Mouse (Mus musculus) left cerebral cortex, postnatal 10 days (tissue): ENCODE measurements at regions not wholly inside any gene's neighbourhood (a gene's known extent, or its start where the extent isn't known, plus 50 kb on each side); places are given as distances from the start of the nearest gene placed in this dataset.

Experiments
- DNase-seq, 2 experiments: peaks; one replicate each; pipeline ENCODE4 v3.0.0; 2021 to 2022; ENCODE audit warnings: low spot score in 2 of 2, mixed read lengths in 1 of 2; ENCODE audit errors: extremely low spot score in 1 of 2
- intact Hi-C: fragments of 180-260 bp; cut with DNase I; formaldehyde crosslinking; loops from one replicate; pipeline ENCODE4 v1.15.1; 2025

DNA sequence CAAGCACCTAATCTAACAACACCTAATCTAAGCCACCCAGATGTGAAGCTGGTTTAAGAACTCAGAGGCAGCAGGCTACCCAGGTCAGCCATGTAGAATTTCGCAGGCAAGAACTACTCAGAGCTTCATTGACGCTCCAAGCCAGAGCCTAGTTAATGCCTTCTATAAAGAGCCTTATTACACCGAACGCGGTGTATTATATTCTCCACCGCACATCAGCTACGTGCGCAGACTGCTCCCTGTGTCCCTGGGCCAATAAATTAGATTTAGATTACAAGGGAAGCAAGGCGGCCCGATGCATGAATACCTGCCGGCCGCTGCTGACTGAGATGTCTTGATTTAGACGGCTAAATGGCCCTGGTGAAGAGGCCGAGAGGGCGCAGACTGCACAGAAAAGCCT lies 84.7 kb upstream of the Stx16 start:
- no peak for DNase-seq
- intact Hi-C loops, result no loop called here

DNA sequence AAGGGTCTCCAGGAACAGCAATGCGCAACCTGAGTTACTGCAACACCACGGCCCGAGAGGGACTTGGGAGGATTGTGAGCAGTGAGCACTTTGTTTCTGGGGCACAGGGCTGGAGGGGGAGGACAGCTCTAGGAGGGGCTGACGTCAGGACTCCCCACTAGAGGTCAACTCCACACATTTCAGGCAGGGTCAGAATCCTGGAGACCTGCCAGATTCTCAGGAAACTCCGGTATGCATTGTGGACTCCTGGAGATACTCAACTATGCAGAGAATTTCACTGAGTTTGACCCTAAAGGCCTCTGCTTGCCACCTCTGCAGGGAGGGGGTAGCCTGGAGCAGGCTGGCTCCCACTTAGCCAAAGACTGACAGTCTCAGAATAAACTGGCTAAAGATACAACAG lies 84.1 kb upstream of the Stx16 start:
- DNase-seq, result peak in 1 of 2 experiments; percentile 40
- intact Hi-C loops, result no loop called here

DNA sequence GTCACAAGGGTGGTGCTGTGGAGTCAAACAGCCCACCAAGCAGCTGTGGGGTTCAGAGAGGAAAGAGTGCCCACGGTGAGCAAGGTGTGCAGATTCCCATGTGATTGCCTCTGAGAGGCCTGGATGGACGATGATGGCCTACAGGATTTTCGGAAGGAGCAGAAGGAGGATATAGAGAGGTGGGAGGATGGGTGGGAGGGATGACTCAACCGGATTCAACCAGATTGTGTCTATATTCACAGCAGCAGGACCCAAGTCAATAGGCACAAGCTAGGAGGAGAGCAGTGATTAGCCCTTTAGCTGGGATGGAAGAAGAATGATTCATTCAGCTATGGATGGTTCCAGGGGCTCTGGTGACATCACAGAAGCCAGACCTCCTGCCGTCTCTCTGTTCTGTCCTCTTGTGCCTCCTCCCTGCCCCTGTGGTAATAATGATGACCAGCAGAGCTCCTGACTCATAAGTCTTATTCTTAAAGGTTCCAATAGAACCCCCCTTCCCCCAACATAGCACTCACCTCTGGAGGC lies 82.6 kb upstream of the Stx16 start:
- intact Hi-C loops, result no loop called here
- no peak for DNase-seq

DNA sequence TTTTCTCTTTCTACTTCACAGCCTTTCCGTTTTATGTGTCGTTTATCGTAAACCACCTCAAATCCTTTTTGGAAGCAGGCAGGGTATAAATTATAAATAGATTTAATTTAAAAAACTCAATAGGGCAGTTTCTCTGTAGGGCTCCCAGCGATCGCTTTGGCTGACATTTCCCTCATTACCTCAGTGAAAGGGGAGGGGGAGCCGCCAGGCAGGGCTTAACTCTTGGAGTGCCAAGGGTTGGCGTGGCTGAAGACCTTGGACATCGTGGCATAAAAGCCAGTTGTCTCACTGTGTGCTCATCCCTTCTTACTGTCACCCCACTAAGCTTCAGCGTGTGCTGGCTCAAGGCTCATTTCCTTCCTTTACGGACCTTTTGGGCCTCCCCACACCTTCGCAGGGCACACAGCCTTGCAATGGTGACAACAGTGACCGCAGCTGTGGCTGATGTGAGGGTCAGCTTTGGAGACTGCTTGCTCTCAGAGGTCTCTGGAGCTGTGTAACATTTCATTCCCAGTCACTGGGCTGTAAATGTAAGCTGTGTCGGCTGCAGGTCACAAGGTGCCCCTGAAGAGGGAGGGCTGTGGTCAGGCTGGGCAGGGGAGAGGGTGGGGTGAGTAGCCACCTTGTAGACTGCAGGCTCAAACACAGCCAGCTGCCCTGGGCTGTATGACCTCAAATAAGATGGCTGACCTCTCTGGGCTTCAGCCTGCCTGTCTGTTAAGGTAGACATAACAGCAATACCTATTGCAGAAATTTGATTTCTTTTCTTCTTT lies 81.6 kb upstream of the Stx16 start:
- no peak for DNase-seq
- intact Hi-C loops, result no loop called here

DNA sequence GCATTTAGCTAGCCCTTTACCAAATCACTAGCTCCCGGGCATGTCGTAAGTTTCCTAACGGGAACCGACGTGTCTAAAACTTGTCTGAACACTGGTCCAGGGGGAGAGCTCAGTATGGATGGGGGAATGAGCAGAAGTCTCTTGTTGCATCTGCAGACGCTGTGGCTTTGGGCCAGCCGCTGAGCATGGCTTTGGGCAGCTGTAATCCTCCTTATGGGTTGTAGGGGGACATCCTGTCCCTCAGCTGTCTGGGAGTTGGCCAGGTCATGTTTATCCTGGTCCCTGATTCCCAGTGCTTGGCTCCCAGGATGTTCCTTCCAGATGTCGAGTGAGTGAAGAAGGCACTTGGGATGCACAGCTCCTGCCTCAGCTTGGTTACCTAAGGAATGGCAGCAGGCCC lies 71.4 kb upstream of the Stx16 start:
- intact Hi-C loops, result no loop called here
- no peak for DNase-seq

DNA sequence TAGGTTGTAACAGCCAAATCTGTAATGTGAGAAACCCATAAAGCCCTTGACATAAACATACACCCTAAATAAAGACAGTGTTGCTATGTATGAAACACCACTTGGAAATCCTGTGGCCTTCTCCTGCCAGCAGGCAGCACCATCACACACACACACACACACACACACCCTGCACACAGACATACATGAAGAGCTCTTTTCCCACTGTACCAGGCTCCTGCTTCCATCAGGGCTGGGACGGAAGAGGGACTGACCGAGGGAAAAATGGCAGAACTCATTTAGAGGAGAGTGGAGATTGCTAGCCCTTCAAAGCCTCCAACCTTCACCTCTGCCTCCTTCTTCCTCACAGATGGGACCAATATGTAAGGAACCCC lies 68.1 kb upstream of the Stx16 start:
- DNase-seq, result no peak
- intact Hi-C loops, result no loop called here

DNA sequence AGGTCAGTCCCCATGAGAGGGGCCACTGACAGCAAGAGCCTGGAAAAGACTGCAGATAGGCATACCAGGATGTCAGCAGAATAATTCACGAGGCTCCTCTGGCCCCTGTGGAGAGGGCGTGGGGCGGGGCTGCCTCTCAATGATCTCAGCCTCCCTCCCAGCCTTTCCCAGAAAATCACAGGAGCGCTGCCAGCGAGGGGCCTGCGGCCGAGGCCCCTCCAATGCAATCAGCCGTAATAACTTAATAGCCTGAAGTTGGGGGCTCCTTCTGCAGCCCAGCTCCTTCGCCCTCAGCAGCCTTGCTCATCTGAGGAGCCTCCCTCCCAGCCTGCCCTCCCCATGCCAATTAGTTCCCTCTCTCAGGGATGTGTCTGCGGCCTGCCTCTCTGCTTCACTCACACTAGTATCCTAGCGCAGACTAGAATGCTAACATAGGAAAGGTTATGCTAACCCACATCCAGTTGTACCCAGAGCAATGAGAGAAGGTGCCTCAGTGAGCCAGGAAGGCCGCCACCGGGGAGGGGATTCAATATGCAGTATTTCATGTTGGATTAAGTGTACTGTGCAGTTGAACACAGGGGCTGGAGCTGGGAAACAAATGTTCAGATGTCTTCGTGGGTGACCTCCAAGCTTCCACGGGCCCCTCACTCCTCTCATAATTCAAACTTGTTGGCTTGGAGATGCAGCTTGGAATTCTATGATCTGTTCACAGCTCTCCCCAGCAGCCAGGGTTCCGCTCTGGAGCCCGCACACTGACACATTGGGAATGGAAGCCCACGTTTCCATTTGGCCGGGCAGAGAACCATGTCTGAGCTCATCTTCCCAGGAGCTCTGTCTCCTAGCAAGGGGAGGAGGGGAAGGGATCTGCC lies 67.5 kb upstream of the Stx16 start:
- intact Hi-C loops, result no loop called here

DNA sequence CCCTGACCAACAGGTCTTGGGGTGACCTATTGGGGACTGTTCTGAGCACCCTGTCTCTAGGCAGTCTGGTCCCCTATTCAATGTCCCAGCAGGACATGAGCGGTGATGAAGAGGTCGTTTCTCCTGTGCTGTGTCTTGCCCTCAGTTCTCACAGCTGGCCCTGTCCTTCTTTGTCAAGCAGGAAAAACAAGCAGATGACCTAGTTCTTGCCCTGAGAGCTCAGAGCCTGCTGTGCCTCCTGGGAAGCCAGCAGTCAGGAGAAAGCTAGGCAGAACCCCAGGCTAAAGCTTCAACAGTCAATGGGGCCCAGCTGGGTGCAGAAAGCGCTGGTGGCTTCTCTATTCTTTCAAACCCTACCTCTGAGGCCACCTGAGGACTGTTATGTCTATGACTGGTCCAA lies 66.1 kb upstream of the Stx16 start:
- no peak for DNase-seq

More for the DNA sequence above, 67.5 kb upstream of the Stx16 start:
- peak in 1 of 2 experiments; percentile 44 for DNase-seq

DNA sequence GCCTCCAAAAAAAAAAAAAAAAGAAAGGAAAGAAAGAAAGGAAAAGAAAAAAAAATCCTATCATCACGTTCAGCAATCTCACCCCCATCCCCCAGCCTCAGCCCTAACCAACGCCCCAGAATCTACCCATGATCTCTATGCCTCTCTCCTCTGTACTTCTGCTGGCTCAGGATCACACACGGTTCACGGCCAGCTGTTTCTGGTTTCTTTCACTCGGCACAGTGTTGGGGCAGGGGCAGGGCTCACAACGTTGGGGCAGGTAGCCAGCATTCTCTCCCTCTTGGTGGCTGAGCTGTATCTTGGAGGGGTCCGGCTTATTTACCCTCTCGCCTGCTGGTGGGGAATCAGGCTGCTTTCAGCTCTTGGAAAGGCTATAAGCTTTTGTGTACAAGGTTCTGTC lies 64.7 kb upstream of the Stx16 start:
- intact Hi-C loops, result no loop called here

More for the DNA sequence above, 66.1 kb upstream of the Stx16 start:
- intact Hi-C loops, result no loop called here

DNA sequence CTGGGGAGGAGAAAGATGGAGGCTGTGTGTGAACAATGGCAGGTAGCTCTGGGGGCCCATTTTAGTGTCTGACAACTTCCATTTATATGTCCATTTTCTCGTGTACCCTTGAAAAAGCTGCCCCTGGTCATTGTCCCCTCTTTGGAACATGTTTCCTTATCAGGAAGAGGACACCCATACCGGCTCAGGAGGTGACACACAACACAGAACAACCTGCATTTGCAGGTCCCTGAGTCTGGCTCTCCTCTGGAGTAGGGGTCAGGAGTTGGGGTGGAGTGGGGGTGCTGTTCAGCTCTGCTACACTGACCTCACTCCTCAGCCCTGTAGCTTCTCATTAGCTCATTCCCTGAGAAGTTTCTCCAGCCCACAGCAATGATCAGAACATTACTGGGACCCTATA lies 61.7 kb upstream of the Stx16 start:
- DNase-seq, result no peak
- intact Hi-C loops, result no loop called here

More for the DNA sequence above, 64.7 kb upstream of the Stx16 start:
- peak in 1 of 2 experiments; percentile 41 for DNase-seq

DNA sequence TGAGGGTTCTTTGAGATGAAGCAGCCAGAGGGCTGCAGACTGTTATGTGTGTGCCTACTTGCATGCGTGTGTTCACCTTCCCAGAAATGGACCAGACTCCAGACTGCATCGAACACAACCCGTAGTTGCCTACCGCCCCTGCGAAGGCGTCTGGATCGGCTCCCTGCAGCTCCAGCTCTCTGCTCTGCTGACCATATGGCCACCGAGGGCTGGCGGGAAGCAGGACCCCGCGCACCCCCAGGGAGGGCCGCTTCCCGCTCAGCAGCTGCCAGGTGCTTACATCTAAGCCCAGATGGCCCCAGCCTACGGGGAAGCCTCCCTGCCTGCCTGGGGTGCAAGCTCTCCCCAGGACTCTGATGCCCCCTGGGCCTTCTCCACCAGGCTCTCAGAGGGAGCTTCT lies 60.8 kb upstream of the Stx16 start:
- intact Hi-C loops, result no loop called here
- DNase-seq, result peak in 1 of 2 experiments; percentile 34

DNA sequence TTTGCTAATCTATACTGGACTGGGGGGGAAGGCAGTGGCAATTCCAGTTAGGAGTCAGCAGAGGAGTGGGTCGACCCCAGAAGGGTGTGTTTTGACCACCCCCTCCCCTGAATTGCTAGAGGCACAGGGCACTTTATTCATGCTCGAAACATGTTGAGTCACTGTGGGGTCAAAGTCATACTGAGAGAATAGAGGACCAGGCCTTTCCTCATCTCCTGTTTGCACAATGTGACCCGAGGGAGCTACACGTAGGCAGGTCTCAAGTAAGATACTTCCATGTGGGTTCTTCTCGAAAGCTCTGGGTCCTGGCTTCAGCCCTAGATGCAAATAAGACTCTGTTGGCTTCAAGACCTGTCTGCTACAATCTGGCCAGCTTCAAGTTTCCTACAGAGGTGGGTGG lies 60.0 kb upstream of the Stx16 start:
- intact Hi-C loops, result no loop called here
- DNase-seq, result no peak

DNA sequence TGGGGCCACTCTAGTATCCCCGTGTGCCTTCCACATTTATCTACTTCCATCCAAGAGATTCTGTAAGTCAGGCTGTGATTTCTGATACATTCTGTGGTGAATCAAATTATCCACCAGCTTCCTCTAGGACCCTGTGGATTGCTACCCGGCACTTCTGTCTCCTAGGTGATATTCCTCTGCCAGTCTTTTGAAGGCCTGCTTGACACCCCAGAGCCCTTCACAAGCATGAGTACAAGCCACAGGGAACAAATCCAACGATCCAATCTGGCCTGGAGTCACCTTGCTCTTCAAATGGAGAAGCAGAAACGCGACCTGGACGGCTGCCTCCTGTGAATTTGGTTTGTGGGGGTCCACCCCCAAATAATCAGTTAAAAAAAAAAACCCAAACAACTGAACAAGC lies 59.1 kb upstream of the Stx16 start:
- no peak for DNase-seq
- intact Hi-C loops, result no loop called here

DNA sequence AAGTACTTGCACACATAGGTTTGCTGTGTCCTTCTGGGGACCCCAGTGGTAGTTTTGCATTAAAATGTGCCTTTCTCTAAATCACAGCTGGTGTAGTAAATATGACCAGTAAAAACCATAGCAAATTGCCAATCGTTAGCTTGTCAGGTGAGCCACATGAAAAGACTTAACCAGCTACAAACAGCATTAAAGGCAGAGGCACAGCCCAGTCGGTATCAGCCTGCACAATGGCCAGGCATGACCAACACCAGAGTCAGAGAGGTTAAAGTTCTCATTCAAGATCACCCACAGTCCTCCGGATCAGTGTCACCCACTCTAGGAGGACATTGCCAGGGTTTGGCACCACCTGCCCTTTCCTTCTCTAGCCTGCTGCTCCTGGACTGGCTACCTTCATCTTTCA lies 58.5 kb upstream of the Stx16 start:
- DNase-seq, result no peak
- intact Hi-C loops, result no loop called here

DNA sequence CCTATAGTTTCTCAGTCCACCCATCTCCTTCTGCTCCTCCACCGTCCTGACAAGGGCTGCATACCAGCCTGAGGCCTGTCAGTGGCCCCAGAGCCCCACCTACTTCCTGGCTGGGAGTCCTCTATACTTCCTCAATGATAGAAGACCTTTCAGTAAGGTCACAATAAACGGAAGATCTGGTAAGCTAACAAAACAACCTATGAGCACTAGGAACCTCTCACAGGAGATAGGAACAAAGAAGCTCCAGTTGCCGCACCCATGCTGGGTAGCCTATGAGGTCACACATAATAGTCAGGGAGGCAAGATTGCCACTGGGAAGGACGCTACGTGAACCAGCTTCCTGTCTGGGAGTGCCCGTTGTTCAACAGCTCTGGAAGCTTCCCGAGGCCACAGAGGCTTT lies 58.1 kb upstream of the Stx16 start:
- DNase-seq, result no peak
- intact Hi-C loops, result no loop called here

DNA sequence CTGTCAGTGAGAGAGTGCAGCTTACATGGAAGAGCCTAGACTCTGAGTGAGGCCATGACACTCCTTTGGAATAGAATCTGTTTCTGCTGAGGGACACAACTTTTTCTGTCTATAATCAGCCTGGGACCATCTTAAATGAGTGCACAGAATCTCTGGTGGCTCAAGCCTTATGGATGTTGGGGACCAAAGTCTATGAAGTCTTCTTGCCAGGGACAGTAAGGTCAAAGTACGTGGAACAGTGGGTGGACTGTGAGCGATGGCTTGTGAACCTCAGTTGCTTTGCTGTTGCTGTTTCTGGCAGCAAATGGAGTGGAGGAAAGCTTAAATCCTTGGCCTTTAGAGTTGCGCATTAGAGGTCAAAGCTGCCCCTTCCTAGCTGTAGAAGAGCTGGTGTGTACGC lies 57.1 kb upstream of the Stx16 start:
- no peak for DNase-seq
- intact Hi-C loops, result no loop called here

DNA sequence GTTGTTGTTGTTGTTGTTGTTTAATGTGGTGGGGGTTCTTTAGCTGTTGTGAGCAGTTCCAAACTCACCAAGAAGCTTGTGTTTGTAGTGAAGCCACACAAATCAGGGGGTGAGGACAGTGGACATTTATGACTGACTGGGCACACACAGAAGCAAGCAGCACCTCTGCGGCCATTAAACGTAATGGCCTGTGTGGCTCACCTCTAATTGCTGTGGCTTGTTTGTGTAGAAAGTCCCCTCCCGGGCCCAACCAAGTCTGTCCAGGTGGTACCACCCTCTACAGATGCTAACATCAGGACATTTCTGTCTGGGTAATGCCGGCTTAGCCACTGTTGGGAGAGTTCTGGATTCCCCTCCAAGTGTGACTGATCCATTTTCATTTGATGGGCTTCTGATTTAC lies 56.1 kb upstream of the Stx16 start:
- no peak for DNase-seq
- intact Hi-C loops, result no loop called here

DNA sequence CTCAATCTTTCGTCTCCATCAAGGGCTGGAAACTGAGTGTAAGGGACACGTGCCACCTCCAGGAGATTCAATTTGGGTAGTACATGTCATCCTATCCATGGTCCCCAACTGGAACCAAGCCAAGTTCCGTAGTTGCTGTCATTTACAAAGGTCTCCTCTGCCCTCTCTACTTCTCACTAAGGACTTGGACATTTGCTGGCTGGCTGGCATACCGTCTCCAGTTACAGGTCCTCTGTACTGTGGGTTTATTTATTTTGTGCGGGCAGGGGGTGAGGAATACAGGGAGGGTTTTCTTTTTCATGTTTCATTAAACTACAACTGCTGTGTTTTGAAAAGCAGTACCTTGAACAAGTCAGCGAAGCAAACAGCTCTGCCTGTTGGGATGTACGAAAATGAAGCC lies 55.7 kb upstream of the Stx16 start:
- DNase-seq, result no peak
- intact Hi-C loops, result no loop called here

DNA sequence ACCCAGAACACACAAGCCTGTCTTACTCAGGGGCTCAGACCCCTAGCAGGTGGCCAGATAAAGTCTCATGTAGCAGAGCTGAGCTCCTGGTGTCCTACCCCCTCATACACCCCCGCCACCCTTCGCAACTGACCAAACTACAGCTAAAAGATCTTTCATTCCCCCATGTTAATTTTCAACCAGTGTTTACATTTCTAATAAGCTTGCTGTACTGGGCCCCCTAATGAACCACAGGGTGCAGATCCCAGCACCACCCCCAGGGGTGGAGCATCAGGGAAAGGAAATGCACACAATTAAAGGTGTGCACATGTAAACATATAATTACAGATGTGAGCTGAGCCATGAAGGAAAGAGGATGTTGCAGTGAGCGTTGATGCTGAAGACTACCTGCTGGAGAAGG lies 54.6 kb upstream of the Stx16 start:
- no peak for DNase-seq
- intact Hi-C loops, result no loop called here

DNA sequence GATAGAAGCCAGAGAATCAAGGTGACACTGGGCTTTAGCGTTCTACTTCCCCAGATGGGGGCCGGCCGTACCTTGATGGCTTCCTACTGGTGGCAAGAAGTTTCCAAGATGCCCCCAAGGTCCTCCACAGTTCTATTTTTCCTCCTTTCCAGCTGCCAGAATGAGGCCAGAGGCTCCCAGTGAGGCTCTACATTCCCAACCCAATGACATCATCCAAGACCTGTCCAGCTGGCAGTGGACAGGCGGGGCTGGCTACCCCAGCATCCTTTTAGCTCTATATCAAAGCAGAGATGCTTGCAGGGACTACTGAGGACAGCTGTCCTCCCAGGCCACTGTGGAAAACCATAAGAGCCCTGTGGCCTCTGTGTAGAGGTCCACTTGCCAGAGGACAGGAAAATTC lies 53.8 kb upstream of the Stx16 start:
- intact Hi-C loops, result no loop called here
- DNase-seq, result no peak
